Mouse (Mus musculus): ENCODE measurements around the gene Epha8. TPM values are rescaled to one million over a fixed set of nuclear protein-coding genes. Genes with fewer than 3 reads are reported as not detected.

The Epha8 gene
- not detected for polyA plus RNA-seq (2012; fragmentation: generic; extraction: Trizol)

GRCm38 (mm10) chr4:136956751-136957446, at the start of gene Epha8:
Gene Epha8 (minus strand): TSS chr4:136956816.
- no peak within 1 kb of the TSS for H3K4me3 ChIP-seq
- TF ChIP-seq MYOD1 (IDR thresholded peaks at IDR 0.05; ENCODE audit: control insufficient read depth in 1 of 3, insufficient read length in 2 of 3, low read depth in 2 of 3), result no peak

GRCm38 (mm10) chr4:137001825-137002224, 45.2 kb upstream of the Epha8 start:
- no peak overlapping the region for H3ac ChIP-seq (ENCODE audit: control insufficient read depth, insufficient read length)
- H3K79me2 ChIP-seq (ENCODE audit: control insufficient read depth, insufficient read depth), result no peaks in the 10 kb centered on the region
- no peaks in the 10 kb centered on the region for H3K27me3 ChIP-seq (ENCODE audit: control insufficient read depth, insufficient read depth, insufficient read length)
- H3K4me3 ChIP-seq, result no peak overlapping the region
- no peak overlapping the region for H3K4me2 ChIP-seq (ENCODE audit: low read depth)
- peaks cover 14% of the 10 kb centered on the region for H3K36me3 ChIP-seq (ENCODE audit: control insufficient read depth, insufficient read depth)
- TF ChIP-seq MAX (IDR thresholded peaks at IDR 0.05; ENCODE audit: low read depth) (no peak), POLR2A (IDR thresholded peaks at IDR 0.05; ENCODE audit: insufficient read length, low read depth) (no peak), POLR2AphosphoS2 (IDR thresholded peaks at IDR 0.05; ENCODE audit: insufficient read length, low read depth) (no peak), REST (IDR thresholded peaks at IDR 0.05; ENCODE audit: insufficient read depth, insufficient read length) (no peak), SRF (IDR thresholded peaks at IDR 0.05; ENCODE audit: control insufficient read depth, insufficient read length, low read depth) (no peak), TCF3 (IDR thresholded peaks at IDR 0.05; ENCODE audit: insufficient read length, low read depth) (no peak), E2F4 (IDR thresholded peaks at IDR 0.05; ENCODE audit: insufficient read depth) (no peak), MYOG (IDR thresholded peaks at IDR 0.05; ENCODE audit: control insufficient read depth in 1 of 3, insufficient read depth in 1 of 3, insufficient read length in 2 of 3, low read depth in 2 of 3) (no peak), TCF12 (IDR thresholded peaks at IDR 0.05; ENCODE audit: insufficient read depth, poor library complexity, severe bottlenecking) (no peak), CEBPB (IDR thresholded peaks at IDR 0.05; ENCODE audit: insufficient read depth, poor library complexity, severe bottlenecking) (no peak), USF1 (IDR thresholded peaks at IDR 0.05; ENCODE audit: low read depth) (no peak), MYOD1 (IDR thresholded peaks at IDR 0.05; ENCODE audit: control insufficient read depth in 1 of 3, insufficient read length in 2 of 3, low read depth in 2 of 3) (no peak)

More at GRCm38 (mm10) chr4:136956751-136957446, at the start of gene Epha8:
- Histone ChIP-seq H3K36me3 (ENCODE audit: control insufficient read depth, insufficient read depth) (no peaks in the 10 kb centered on the region), H3ac (ENCODE audit: control insufficient read depth, insufficient read length) (no peak within 1 kb of the TSS), H3K27me3 (ENCODE audit: control insufficient read depth, insufficient read depth, insufficient read length) (peaks cover 81% of the 10 kb centered on the region), H3K79me2 (ENCODE audit: control insufficient read depth, insufficient read depth) (no peaks in the 10 kb centered on the region), H3K4me2 (ENCODE audit: low read depth) (no peak within 1 kb of the TSS)

GRCm38 (mm10) chr4:137001020-137001419, 44.4 kb upstream of the Epha8 start:
- no peak for TF ChIP-seq SRF (IDR thresholded peaks at IDR 0.05; ENCODE audit: control insufficient read depth, insufficient read length, low read depth)
- no peak for TF ChIP-seq USF1 (IDR thresholded peaks at IDR 0.05; ENCODE audit: low read depth)
- no peak for TF ChIP-seq CEBPB (IDR thresholded peaks at IDR 0.05; ENCODE audit: insufficient read depth, poor library complexity, severe bottlenecking)
- no peak for TF ChIP-seq POLR2A (IDR thresholded peaks at IDR 0.05; ENCODE audit: insufficient read length, low read depth)
- no peak for TF ChIP-seq TCF12 (IDR thresholded peaks at IDR 0.05; ENCODE audit: insufficient read depth, poor library complexity, severe bottlenecking)
- no peak for TF ChIP-seq REST (IDR thresholded peaks at IDR 0.05; ENCODE audit: insufficient read depth, insufficient read length)
- no peak for TF ChIP-seq MYOG (IDR thresholded peaks at IDR 0.05; ENCODE audit: control insufficient read depth in 1 of 3, insufficient read depth in 1 of 3, insufficient read length in 2 of 3, low read depth in 2 of 3)
- TF ChIP-seq TCF3 (IDR thresholded peaks at IDR 0.05; ENCODE audit: insufficient read length, low read depth), result no peak
- TF ChIP-seq POLR2AphosphoS2 (IDR thresholded peaks at IDR 0.05; ENCODE audit: insufficient read length, low read depth), result no peak
- no peak for TF ChIP-seq MAX (IDR thresholded peaks at IDR 0.05; ENCODE audit: low read depth)
- TF ChIP-seq E2F4 (IDR thresholded peaks at IDR 0.05; ENCODE audit: insufficient read depth), result no peak
- TF ChIP-seq MYOD1 (IDR thresholded peaks at IDR 0.05; ENCODE audit: control insufficient read depth in 1 of 3, insufficient read length in 2 of 3, low read depth in 2 of 3), result no peak
- peaks cover 18% of the 10 kb centered on the region for H3K36me3 ChIP-seq (ENCODE audit: control insufficient read depth, insufficient read depth)

DNA sequence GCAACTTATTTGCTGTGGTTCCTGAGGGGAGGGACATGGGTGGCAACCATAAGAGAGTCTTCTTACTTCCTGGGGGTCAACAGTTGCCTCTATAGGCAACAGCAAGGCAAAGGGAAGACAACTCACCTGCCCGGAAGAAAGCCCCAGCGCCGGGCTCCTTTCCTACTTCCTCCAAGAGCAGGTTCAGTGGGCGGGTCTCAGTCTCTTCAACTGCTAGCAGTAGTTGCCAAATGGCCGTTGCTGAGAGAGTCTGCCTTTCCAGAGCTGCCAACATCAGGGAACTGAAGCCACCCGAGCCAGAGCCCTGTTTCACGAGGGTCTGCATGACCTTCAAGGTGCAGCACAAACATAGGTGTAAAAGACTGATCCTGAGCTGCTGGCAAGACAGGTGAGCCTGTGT, 41.8 kb upstream of the Epha8 start:
- Histone ChIP-seq H3K27me3 (ENCODE audit: control insufficient read depth, insufficient read depth, insufficient read length) (no peaks in the 10 kb centered on the region), H3K4me3 (no peak overlapping the region), H3K79me2 (ENCODE audit: control insufficient read depth, insufficient read depth) (no peaks in the 10 kb centered on the region), H3K36me3 (ENCODE audit: control insufficient read depth, insufficient read depth) (peaks cover 24% of the 10 kb centered on the region), H3ac (ENCODE audit: control insufficient read depth, insufficient read length) (no peak overlapping the region), H3K4me2 (ENCODE audit: low read depth) (no peak overlapping the region)
- TF ChIP-seq USF1 (IDR thresholded peaks at IDR 0.05; ENCODE audit: low read depth) (no peak), MYOG (IDR thresholded peaks at IDR 0.05; ENCODE audit: control insufficient read depth in 1 of 3, insufficient read depth in 1 of 3, insufficient read length in 2 of 3, low read depth in 2 of 3) (no peak), TCF3 (IDR thresholded peaks at IDR 0.05; ENCODE audit: insufficient read length, low read depth) (no peak), SRF (IDR thresholded peaks at IDR 0.05; ENCODE audit: control insufficient read depth, insufficient read length, low read depth) (no peak), E2F4 (IDR thresholded peaks at IDR 0.05; ENCODE audit: insufficient read depth) (no peak), REST (IDR thresholded peaks at IDR 0.05; ENCODE audit: insufficient read depth, insufficient read length) (no peak), MAX (IDR thresholded peaks at IDR 0.05; ENCODE audit: low read depth) (no peak), CEBPB (IDR thresholded peaks at IDR 0.05; ENCODE audit: insufficient read depth, poor library complexity, severe bottlenecking) (no peak), TCF12 (IDR thresholded peaks at IDR 0.05; ENCODE audit: insufficient read depth, poor library complexity, severe bottlenecking) (no peak), POLR2A (IDR thresholded peaks at IDR 0.05; ENCODE audit: insufficient read length, low read depth) (no peak), MYOD1 (IDR thresholded peaks at IDR 0.05; ENCODE audit: control insufficient read depth in 1 of 3, insufficient read length in 2 of 3, low read depth in 2 of 3) (no peak), POLR2AphosphoS2 (IDR thresholded peaks at IDR 0.05; ENCODE audit: insufficient read length, low read depth) (no peak)

More at GRCm38 (mm10) chr4:137001020-137001419, 44.4 kb upstream of the Epha8 start:
- Histone ChIP-seq H3K4me2 (ENCODE audit: low read depth) (no peak overlapping the region), H3K4me3 (no peak overlapping the region), H3K27me3 (ENCODE audit: control insufficient read depth, insufficient read depth, insufficient read length) (no peaks in the 10 kb centered on the region), H3ac (ENCODE audit: control insufficient read depth, insufficient read length) (no peak overlapping the region), H3K79me2 (ENCODE audit: control insufficient read depth, insufficient read depth) (no peaks in the 10 kb centered on the region)
